Mouse (Mus musculus) ES-Bruce4 (cell line): Measurements from ENCODE around the gene Slc7a11.

ENCODE experiments used
- CTCF ChIP-seq: IDR thresholded peaks from one replicate; pipeline ENCODE4 v1.8.1; 2011; ENCODE audit warnings: low read depth, low read length
- POLR2A ChIP-seq: IDR thresholded peaks from one replicate; pipeline ENCODE4 v1.8.1; 2011; ENCODE audit warnings: low read length; ENCODE audit not compliant: insufficient read depth

DNA sequence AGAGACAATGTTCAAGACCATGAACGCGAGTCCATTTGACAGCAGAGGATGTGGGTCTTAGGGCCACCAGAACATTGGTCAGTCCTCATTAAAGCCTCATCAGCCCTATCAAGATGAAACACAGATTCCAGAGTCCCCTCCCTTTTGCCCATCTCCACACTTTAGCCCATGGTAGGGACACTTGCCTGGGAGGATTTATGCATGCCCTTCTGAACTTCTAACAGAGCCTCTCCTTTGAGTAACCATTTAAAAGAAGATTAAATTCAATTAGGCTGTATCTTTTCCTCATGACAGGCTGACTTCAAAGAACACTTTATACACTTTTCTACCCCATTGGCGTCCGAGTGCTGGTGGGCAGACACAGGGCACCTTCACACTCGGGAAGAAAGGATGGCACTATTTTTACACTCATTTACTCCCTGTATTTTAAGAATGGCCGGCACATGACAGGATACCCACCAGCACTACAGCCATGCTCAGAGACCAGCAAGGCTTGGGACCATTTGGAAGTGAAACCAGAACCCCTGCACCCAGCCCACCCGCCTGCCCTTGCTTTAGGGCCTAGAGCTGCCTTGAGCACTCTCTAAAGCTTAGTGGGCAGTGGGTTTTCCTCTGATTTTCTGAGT lies 144.9 kb downstream of the Slc7a11 start:
- TF ChIP-seq CTCF (no peak), POLR2A (no peak)
